Mouse (Mus musculus) intestine, postnatal 0 days (tissue): ENCODE data around the gene Cltc. TPM values are rescaled to one million over a fixed set of nuclear protein-coding genes. Genes with fewer than 3 reads are reported as not detected.
A peak's percentile ranks its signal among the peaks of the same experiment; 100 is the strongest.

Source experiments
- ATAC-seq: fragments of 200-750 bp; cut with Nextera tagmentation; 2 replicates; pipeline ENCODE4 v1.8.0; 2017; ENCODE audit warnings: mild to moderate bottlenecking, moderate TSS enrichment, moderate library complexity
- H3K27ac ChIP-seq: fragments of 300-500 bp; sonication (generic); 2 replicates; pipeline ENCODE4 v1.5.1; 2014; ENCODE audit warnings: mild to moderate bottlenecking, low read depth, low read length, moderate library complexity
- H3K27me3 ChIP-seq: fragments of 300-500 bp; sonication (generic); replicated peaks from 2 replicates; pipeline ENCODE4 v1.6.1; 2014; ENCODE audit warnings: low read length, mixed read lengths; ENCODE audit not compliant: control insufficient read depth, insufficient read depth
- H3K36me3 ChIP-seq: fragments of 300-500 bp; sonication (generic); 2 replicates; pipeline ENCODE4 v1.6.1; 2014; ENCODE audit warnings: mild to moderate bottlenecking, moderate library complexity; ENCODE audit not compliant: control insufficient read depth, insufficient read depth
- H3K4me1 ChIP-seq: fragments of 300-500 bp; sonication (generic); replicated peaks from 2 replicates; pipeline ENCODE4 v1.6.1; 2014; ENCODE audit warnings: antibody characterized with exemption, low read length, mixed read lengths; ENCODE audit not compliant: control insufficient read depth, insufficient read depth
- H3K4me2 ChIP-seq: fragments of 300-500 bp; sonication (generic); replicated peaks from 2 replicates; pipeline ENCODE4 v1.6.1; 2014; ENCODE audit warnings: low read depth, mild to moderate bottlenecking, moderate library complexity
- H3K4me3 ChIP-seq: fragments of 300-500 bp; sonication (generic); 2 replicates; pipeline ENCODE4 v1.5.1; 2014; ENCODE audit warnings: low read depth, low read length
- H3K9ac ChIP-seq: fragments of 300-500 bp; sonication (generic); 2 replicates; pipeline ENCODE4 v1.6.1; 2014; ENCODE audit warnings: mild to moderate bottlenecking, low read depth, low read length
- H3K9me3 ChIP-seq: fragments of 300-500 bp; sonication (generic); 2 replicates; pipeline ENCODE4 v1.6.1; 2016; ENCODE audit warnings: mixed run types; ENCODE audit not compliant: control insufficient read depth
- CTCF ChIP-seq: sonication (generic); IDR thresholded peaks from 2 replicates; pipeline ENCODE4 v1.5.1; 2016; ENCODE audit warnings: low read depth, mild to moderate bottlenecking, control low read depth, antibody characterized with exemption, moderate library complexity
- WGBS: fragments of 180-500 bp; shearing (Covaris S2); extraction: QIAGEN DNeasy Blood & Tissue Kit; methylation state at CpG from one replicate; pipeline ENCODE4 v1.1.7; 2014; 5-methylcytosine and 5-hydroxymethylcytosine counted together
- polyA plus RNA-seq: library from polyadenylated mRNA; unstranded; fragments of >200 nt; fragmentation: Nextera tagmentation; extraction: Ambion mirVana; gene quantifications from 2 replicates; pipeline ENCODE4 v1.2.1, GENCODE M21; 2015

The Cltc gene
- polyA plus RNA-seq, 1 experiment from 2014 or later = 87.3 TPM

- ATAC-seq = peak; percentile 37
- peak overlapping the region; percentile 85 for H3K4me3 ChIP-seq
- no peaks in the 10 kb centered on the region for H3K36me3 ChIP-seq
- H3K9me3 ChIP-seq = no peaks in the 10 kb centered on the region
- 2% methylated on average over 31 of the region's 31 CpGs for WGBS
- peak overlapping the region; percentile 98 for H3K27ac ChIP-seq
- TF ChIP-seq CTCF = no peak
- H3K27me3 ChIP-seq = no peaks in the 10 kb centered on the region
- peaks cover 10% of the 10 kb centered on the region for H3K4me1 ChIP-seq
- H3K9ac ChIP-seq = peak overlapping the region; percentile 92
- H3K4me2 ChIP-seq = peak overlapping the region; percentile 77
Observed at GRCm38 (mm10) chr11:86756156-86757141, 916 bp downstream of the Cltc start.

GRCm38 (mm10) chr11:86752404-86752803 lies 5.0 kb downstream of the Cltc start:
- H3K9me3 ChIP-seq = no peaks in the 10 kb centered on the region
- no peak for ATAC-seq
- H3K27me3 ChIP-seq = no peaks in the 10 kb centered on the region
- peaks cover 6% of the 10 kb centered on the region for H3K4me1 ChIP-seq
- no peak overlapping the region for H3K9ac ChIP-seq
- no peak overlapping the region for H3K27ac ChIP-seq
- no peak for TF ChIP-seq CTCF
- H3K4me3 ChIP-seq = no peak overlapping the region
- no peak overlapping the region; the same call in 1 of the 2 replicates for H3K4me2 ChIP-seq
- no peaks in the 10 kb centered on the region for H3K36me3 ChIP-seq

- Histone ChIP-seq H3K4me1 (peaks cover 6% of the 10 kb centered on the region), H3K4me2 (no peak overlapping the region), H3K27ac (no peak overlapping the region), H3K36me3 (no peaks in the 10 kb centered on the region), H3K9me3 (no peaks in the 10 kb centered on the region), H3K4me3 (no peak overlapping the region), H3K9ac (no peak overlapping the region), H3K27me3 (no peaks in the 10 kb centered on the region)
- ATAC-seq = no peak
- 85% methylated on average over 1 of the region's 1 CpGs for whole genome bisulfite sequencing
- no peak for TF ChIP-seq CTCF
Observed at GRCm38 (mm10) chr11:86751010-86751409, 6.4 kb downstream of the Cltc start.

DNA sequence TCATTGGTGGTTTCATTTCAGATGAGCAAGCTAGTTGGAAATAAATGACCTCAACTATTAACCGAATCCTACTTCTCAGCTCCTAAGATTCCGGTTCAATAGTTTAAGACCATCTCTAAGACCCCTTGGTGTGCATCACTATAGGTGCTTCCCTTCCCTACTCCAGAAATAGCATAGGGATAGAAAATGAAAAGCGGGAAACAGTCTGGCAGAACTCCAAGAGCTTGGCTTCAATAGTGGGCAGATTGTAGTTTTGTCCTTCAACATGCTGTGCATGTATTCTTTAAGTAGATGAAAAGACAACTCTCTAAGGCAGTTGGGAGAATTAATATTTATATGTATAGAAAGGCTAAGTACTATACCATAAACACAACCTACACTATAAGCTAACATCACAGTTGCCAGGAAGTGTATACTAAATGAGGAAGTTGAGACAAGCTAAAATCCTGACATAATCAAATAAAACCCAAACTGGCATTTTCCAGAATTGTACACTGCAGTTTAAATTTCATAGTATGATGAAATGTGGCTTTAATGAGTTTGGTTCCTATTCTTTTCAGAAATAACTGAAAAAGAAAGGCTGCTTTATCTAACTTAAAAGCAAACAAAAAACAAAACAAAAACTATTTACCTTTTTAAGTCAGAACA lies 7.5 kb downstream of the Cltc start:
- no peaks in the 10 kb centered on the region for H3K9me3 ChIP-seq
- WGBS = 55% methylated on average over 3 of the region's 3 CpGs
- no peak for ATAC-seq
- H3K9ac ChIP-seq = no peak overlapping the region
- H3K27me3 ChIP-seq = no peaks in the 10 kb centered on the region
- no peak for TF ChIP-seq CTCF
- H3K27ac ChIP-seq = no peak overlapping the region
- 0 out of 2 replicates have a peak overlapping the region, but pooled peaks have one; percentile 21 for H3K4me2 ChIP-seq
- H3K4me3 ChIP-seq = no peak overlapping the region
- peaks cover 9% of the 10 kb centered on the region for H3K4me1 ChIP-seq
- H3K36me3 ChIP-seq = 0 out of 2 replicates have a peak, but pooled peaks cover 4% of the 10 kb centered on the region

DNA sequence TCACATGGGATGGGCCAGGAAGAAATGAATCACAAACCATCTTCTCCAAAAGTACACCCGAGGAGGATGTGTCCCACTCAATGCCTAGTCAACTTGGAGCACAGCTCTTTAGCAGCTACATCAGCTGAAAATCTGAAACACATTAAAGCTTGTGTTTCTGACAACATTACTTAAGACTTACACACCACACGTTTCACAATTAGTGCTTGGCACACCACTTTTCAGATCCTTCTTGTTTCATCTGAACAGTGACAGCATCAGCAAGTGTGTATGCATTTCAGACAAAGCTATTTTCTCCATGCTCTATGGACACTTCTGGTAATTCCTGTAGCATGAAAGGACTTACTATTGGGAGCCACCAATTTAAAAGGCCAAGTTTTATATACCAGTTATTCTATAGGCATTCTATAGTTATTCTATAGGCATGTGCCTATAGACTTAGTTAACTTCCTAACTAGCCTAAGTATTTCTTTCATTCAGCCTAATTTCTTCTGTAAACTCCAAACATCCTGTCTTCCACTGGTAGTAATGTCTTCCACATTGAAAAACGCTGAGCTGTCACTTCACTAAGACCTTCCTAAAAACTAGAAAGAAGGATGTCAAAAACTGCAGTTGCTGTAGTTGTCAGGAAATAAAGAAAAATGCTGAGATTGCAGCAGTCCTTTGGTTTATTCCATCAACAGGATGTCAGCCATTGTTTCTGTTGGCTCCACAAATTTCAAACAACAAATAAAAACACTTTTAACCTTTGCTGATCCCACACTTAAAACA lies 11.5 kb downstream of the Cltc start:
- Histone ChIP-seq H3K9me3 (no peaks in the 10 kb centered on the region), H3K4me2 (no peak overlapping the region; the same call in 1 of the 2 replicates), H3K9ac (no peak overlapping the region), H3K36me3 (0 out of 2 replicates have a peak, but pooled peaks cover 4% of the 10 kb centered on the region), H3K27ac (peak overlapping the region; percentile 2; the same call in 1 of the 2 replicates), H3K27me3 (no peaks in the 10 kb centered on the region), H3K4me1 (peaks cover 3% of the 10 kb centered on the region; the same call in 1 of the 2 replicates), H3K4me3 (no peak overlapping the region)
- ATAC-seq = no peak
- no peak for TF ChIP-seq CTCF
- 45% methylated on average over 3 of the region's 3 CpGs for WGBS

DNA sequence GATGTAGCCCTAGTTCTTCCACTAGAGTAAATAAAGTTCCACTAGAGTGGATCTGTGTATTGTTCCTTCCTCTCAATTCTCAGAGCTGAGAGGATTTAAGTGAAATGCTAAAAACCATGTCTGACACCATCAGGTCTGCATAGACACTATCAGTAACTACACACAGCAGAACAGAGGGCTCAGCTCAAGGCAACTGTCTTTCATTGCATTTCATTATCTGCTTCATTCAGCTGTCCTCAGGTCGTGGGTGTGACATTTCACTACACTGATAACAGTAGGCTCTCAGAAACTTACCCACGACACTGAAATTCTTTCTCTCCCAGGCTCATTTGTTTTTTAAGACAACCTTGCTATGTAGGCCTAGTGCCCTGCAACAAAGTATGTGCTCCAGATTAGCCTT lies 14.8 kb downstream of the Cltc start:
- 22% methylated on average over 2 of the region's 2 CpGs for WGBS
- no peak overlapping the region for H3K27ac ChIP-seq
- no peak overlapping the region for H3K4me3 ChIP-seq
- 0 out of 2 replicates have a peak, but pooled peaks cover 4% of the 10 kb centered on the region for H3K36me3 ChIP-seq
- no peaks in the 10 kb centered on the region for H3K27me3 ChIP-seq
- no peak overlapping the region for H3K9ac ChIP-seq
- ATAC-seq = no peak
- no peak for TF ChIP-seq CTCF
- no peak overlapping the region for H3K4me2 ChIP-seq
- no peaks in the 10 kb centered on the region for H3K9me3 ChIP-seq
- H3K4me1 ChIP-seq = 0 out of 2 replicates have a peak, but pooled peaks cover 3% of the 10 kb centered on the region
